Mouse (Mus musculus) hindbrain, embryonic 12.5 days (tissue): ENCODE measurements at regions not wholly inside any gene's neighbourhood (a gene's known extent, or its start where the extent isn't known, plus 50 kb on each side); places are given as distances from the start of the nearest gene placed in this dataset. TPM values are rescaled to one million over a fixed set of nuclear protein-coding genes. Genes with fewer than 3 reads are reported as not detected.
"Not testable (repeated sequence)": the region's sequence is repeated elsewhere in the genome, so short reads cannot be mapped to it uniquely, and the experiment has no call there.

Experiments
- ATAC-seq: fragments of 200-750 bp; cut with Nextera tagmentation; 2 replicates; pipeline ENCODE4 v1.8.0; 2017; ENCODE audit warnings: moderate TSS enrichment; ENCODE audit not compliant: low FRiP score
- H3K27ac ChIP-seq: fragments of 300-500 bp; sonication (generic); 2 replicates; pipeline ENCODE4 v1.5.1; 2016; ENCODE audit warnings: mild to moderate bottlenecking
- H3K27me3 ChIP-seq: fragments of 300-500 bp; sonication (generic); 2 replicates; pipeline ENCODE4 v1.6.1; 2016; ENCODE audit warnings: mild to moderate bottlenecking
- H3K36me3 ChIP-seq: fragments of 300-500 bp; sonication (generic); 2 replicates; pipeline ENCODE4 v1.6.1; 2016; ENCODE audit warnings: mild to moderate bottlenecking
- H3K4me1 ChIP-seq: fragments of 300-500 bp; sonication (generic); 2 replicates; pipeline ENCODE4 v1.6.1; 2016
- H3K4me2 ChIP-seq: fragments of 300-500 bp; sonication (generic); replicated peaks from 2 replicates; pipeline ENCODE4 v1.6.1; 2016; ENCODE audit warnings: mild to moderate bottlenecking
- H3K4me3 ChIP-seq: fragments of 300-500 bp; sonication (generic); 2 replicates; pipeline ENCODE4 v1.5.1; 2016; ENCODE audit warnings: mild to moderate bottlenecking
- H3K9ac ChIP-seq: fragments of 300-500 bp; sonication (generic); 2 replicates; pipeline ENCODE4 v1.6.1; 2016; ENCODE audit warnings: mild to moderate bottlenecking, moderate library complexity
- H3K9me3 ChIP-seq: fragments of 300-500 bp; sonication (generic); replicated peaks from 2 replicates; pipeline ENCODE4 v1.6.1; 2016; ENCODE audit warnings: mild to moderate bottlenecking
- WGBS: fragments of 180-500 bp; shearing (Covaris S2); methylation state at CpG from one replicate; pipeline ENCODE4 v1.1.7; 2016; 5-methylcytosine and 5-hydroxymethylcytosine counted together
- microRNA-seq: library from miRNA; unstranded; fragments of <30 nt; microRNA quantifications from one replicate; pipeline ENCODE4, GENCODE M21; 2017

DNA sequence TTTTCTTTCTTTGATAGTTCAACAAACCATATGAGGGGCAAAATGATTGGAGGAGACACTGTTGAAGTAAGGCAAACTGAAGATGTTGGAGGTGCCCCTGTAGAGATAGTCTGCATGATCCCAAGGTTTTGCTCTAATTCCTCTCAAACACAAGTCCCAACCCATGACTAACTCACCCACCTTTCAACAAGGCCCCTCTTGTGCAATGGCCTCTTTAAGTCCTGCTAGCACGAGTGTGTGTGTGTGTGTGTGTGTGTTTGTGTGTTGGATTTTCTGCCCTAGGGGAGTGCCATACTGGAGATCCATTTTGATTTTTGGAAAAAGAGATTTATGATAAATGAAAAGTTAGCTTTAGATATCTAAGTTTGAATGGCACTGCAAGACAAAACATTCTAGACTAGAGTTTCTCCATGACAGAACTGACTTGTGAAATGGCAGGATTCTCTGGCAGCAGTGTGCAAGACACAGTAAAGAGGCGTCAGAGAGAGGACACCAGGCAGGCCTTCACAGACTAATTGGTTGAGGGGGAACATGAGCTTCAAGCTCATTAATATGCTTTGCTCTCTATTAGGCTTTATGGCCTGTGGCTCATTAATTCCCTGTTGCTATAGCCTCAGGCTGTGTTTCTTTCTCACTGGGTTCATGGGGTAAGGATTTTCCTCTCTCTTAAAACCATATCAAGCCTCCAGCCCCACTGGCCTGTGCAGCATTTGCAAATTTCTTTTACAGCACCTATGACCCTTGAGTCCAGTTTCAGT lies 1344.5 kb upstream of the Got2 start:
- Histone ChIP-seq H3K9ac (no peak overlapping the region), H3K4me2 (no peak overlapping the region), H3K36me3 (no peaks in the 10 kb centered on the region), H3K4me1 (no peaks in the 10 kb centered on the region), H3K9me3 (no peaks in the 10 kb centered on the region), H3K27ac (no peak overlapping the region), H3K4me3 (no peak overlapping the region), H3K27me3 (no peaks in the 10 kb centered on the region)
- no peak for ATAC-seq
- 72% methylated on average over 2 of the region's 2 CpGs for WGBS

DNA sequence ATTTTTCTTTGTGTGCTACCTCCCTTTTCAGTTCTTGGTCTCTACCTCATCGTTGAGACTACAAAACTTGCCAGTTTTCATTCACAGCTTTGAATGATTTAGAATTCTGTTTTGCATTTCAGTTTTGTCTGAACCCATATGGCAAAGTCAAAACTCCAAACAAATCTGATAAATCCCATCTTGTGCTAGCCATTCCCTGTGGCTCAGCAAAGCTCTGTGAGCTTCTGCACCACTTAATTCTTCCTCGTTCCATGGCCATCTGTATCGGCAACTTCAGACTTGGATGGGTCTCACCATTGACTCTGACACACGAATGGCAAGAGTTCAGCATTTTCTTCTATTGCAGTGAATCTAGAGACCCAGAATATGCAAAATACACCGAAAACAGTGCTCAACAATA lies 1343.3 kb upstream of the Got2 start:
- Histone ChIP-seq H3K9ac (no peak overlapping the region), H3K4me1 (no peaks in the 10 kb centered on the region), H3K27ac (no peak overlapping the region), H3K4me2 (no peak overlapping the region), H3K4me3 (no peak overlapping the region), H3K36me3 (no peaks in the 10 kb centered on the region), H3K27me3 (no peaks in the 10 kb centered on the region), H3K9me3 (no peaks in the 10 kb centered on the region)
- WGBS: 93% methylated on average over 5 of the region's 5 CpGs
- ATAC-seq: no peak

DNA sequence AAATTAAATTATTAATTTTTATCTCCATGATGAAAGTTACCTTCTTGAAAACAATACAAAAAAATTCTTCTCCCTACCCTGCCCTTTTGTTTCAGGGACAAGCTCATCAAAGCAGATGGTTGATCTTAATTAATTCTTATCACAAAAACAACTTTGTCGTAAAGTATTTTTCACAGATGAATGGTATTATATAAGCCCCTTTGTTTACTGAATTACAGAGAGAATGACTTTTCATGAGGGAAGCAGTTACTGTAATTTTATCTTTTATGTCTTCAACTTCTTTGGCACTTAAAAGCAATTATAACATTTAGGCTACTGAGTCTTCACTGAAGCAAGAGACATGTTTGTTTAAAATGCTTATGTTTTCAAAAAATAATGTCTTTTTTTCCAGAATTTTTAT lies 1303.5 kb upstream of the Got2 start:
- no peak overlapping the region for H3K27ac ChIP-seq
- H3K9ac ChIP-seq: no peak overlapping the region
- no peak for ATAC-seq
- no peaks in the 10 kb centered on the region for H3K36me3 ChIP-seq
- no peaks in the 10 kb centered on the region for H3K4me1 ChIP-seq
- H3K9me3 ChIP-seq: no peaks in the 10 kb centered on the region
- WGBS: 79% methylated on average over 1 of the region's 1 CpGs
- H3K4me2 ChIP-seq: no peak overlapping the region
- H3K4me3 ChIP-seq: no peak overlapping the region
- no peaks in the 10 kb centered on the region for H3K27me3 ChIP-seq

DNA sequence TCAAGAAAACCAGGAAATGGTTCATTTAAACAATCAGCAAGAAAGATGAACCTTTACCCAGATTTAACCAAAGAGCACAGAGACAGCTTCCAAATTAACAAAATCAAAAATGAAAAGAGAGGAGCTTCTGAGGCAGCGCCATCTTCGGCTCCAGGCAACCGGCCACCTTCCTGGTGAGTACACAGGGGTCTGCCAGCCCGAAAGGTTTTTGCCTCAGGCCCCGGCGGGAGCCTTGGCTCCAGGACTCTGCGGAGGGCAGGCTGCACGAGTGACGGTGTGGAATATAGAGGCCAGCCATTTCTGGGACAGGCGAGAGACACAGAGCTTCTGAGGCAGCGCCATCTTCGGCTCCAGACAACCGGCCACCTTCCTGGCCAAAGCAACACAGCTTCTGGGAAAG lies 1295.5 kb upstream of the Got2 start:
- not testable (repeated sequence) for H3K4me3 ChIP-seq, H3K36me3 ChIP-seq, H3K4me2 ChIP-seq, H3K27me3 ChIP-seq, H3K9me3 ChIP-seq, ATAC-seq, H3K27ac ChIP-seq, H3K4me1 ChIP-seq, H3K9ac ChIP-seq
- 92% methylated on average over 13 of the region's 13 CpGs for WGBS

DNA sequence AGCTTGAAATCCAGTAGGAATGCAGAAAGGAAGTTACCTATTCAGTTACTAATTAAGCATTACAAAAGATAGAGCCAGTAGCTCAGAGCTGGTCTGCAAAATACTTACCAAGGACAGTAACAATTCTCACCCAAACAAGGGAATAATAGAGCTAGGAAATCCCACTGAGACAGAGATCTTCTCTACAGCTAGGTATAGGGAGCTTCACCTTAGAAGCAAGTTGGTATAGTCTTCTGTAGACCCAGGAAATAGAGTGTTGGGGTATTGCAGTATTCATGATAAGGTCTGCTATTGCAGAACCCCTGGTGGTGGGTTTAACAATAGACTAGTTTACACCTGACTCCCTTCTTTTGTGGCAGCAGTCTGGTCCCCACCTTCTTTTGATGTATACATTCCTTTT lies 1294.1 kb upstream of the Got2 start:
- not testable (repeated sequence) for H3K27me3 ChIP-seq, H3K9ac ChIP-seq, H3K9me3 ChIP-seq, H3K36me3 ChIP-seq, H3K4me3 ChIP-seq, H3K27ac ChIP-seq, ATAC-seq, H3K4me1 ChIP-seq, H3K4me2 ChIP-seq

Small RNAs in the stretch of these regions (microRNA-seq; reads per million reads assigned to microRNA genes)
- not detected for gene Gm26399
